In the genomic region with DNA sequence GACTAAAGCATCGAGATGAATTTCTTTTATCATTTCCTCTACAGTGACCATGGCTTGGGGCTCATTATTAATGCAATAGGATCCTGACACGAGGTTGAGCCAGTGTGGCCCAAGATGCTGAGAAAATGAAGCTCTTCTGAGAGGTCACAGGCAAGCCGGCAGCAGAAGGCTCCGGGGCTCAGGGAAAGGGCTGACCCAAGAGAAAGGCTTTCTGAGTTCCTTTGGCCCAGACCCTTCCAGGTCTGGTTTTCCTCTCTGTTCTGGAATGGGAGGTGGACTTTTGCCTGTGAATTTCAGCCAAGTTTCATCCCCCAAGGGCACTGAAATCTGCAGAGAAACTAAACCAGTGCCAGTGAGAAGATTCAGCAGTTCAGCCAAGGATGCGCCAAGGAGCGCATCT, we compare ENCODE assay signal across 29 mouse cellular contexts.
DNase-seq lines count a peak whose midpoint lies in the region; ATAC-seq and TF ChIP-seq lines count a peak whose summit lies in the region.
"Had no signal": no experiment of that assay in that cellular context is flagged by ENCODE, and none has a peak within 500 bp of the region (broad histone marks: within the 10 kb centered on the region; RNA-seq: fewer than 3 reads in every experiment).

No protein-coding gene starts in this region.

- H3K27ac ChIP-seq in intestine, embryonic 14.5 days (ENCODE audit: low read depth) = 0 out of 2 replicates have a peak overlapping the region, but pooled peaks have one; percentile 27
- H3K27ac ChIP-seq in intestine, postnatal 0 days (ENCODE audit: low read depth, low read length) = no peak overlapping the region
- H3K27ac ChIP-seq in kidney, adult 2 months (ENCODE audit: insufficient read depth, low read depth, low read length) = no peak overlapping the region
- H3K27ac ChIP-seq: embryonic facial prominence, embryonic 10.5 days; embryonic facial prominence, embryonic 15.5 days; forebrain, embryonic 12.5 days; heart, embryonic 15.5 days; intestine, embryonic 15.5 days; liver, embryonic 14.5 days; midbrain, embryonic 10.5 days had no signal

- H3K4me2 ChIP-seq in intestine, embryonic 14.5 days (ENCODE audit: low read length) = no peak overlapping the region
- H3K4me2 ChIP-seq in intestine, postnatal 0 days (replicated peaks; ENCODE audit: low read depth) = no peak overlapping the region
- H3K4me2 ChIP-seq: embryonic facial prominence, embryonic 15.5 days; forebrain, embryonic 12.5 days; heart, embryonic 15.5 days; intestine, embryonic 15.5 days had no signal

- H3K4me3 ChIP-seq in intestine, embryonic 14.5 days (ENCODE audit: low read depth, low read length) = no peak overlapping the region
- no peak overlapping the region for H3K4me3 ChIP-seq in intestine, postnatal 0 days (ENCODE audit: low read depth, low read length)
- H3K4me3 ChIP-seq in kidney, adult 2 months (ENCODE audit: insufficient read depth, low read depth, low read length) = no peak overlapping the region
- H3K4me3 ChIP-seq: embryonic facial prominence, embryonic 10.5 days; embryonic facial prominence, embryonic 15.5 days; forebrain, embryonic 12.5 days; heart, embryonic 15.5 days; intestine, embryonic 15.5 days; midbrain, embryonic 10.5 days had no signal

- intact Hi-C loops in left cerebral cortex, postnatal 4 days (cut with DNase I) = no loop called here

- no peak for TF ChIP-seq CTCF in intestine, postnatal 0 days (IDR thresholded peaks at IDR 0.05; ENCODE audit: low read depth)
- no peak for TF ChIP-seq CTCF in kidney, adult 2 months (conservative IDR thresholded peaks at IDR 0.05; ENCODE audit: insufficient read depth, insufficient read length, low read depth, low read length)

- no peaks in the 10 kb centered on the region for H3K36me3 ChIP-seq in intestine, embryonic 14.5 days (ENCODE audit: control insufficient read depth, insufficient read depth, low read length)
- H3K36me3 ChIP-seq in intestine, postnatal 0 days (ENCODE audit: control insufficient read depth, insufficient read depth) = no peaks in the 10 kb centered on the region
- no peaks in the 10 kb centered on the region for H3K36me3 ChIP-seq in kidney, adult 2 months (ENCODE audit: control insufficient read depth, insufficient read depth, low read length)
- H3K36me3 ChIP-seq: embryonic facial prominence, embryonic 10.5 days; embryonic facial prominence, embryonic 15.5 days; forebrain, embryonic 12.5 days; heart, embryonic 15.5 days; intestine, embryonic 15.5 days; midbrain, embryonic 10.5 days had no signal

- no peak for ATAC-seq in intestine, embryonic 14.5 days (replicated peaks; ENCODE audit: low FRiP score, low TSS enrichment, low read depth)
- no peak for ATAC-seq in intestine, postnatal 0 days
- ATAC-seq: forebrain, postnatal 0 days; hindbrain, embryonic 16.5 days; intestine, embryonic 15.5 days; midbrain, embryonic 16.5 days had no signal

- TF ChIP-seq POLR2A in kidney, adult 2 months (IDR thresholded peaks at IDR 0.05; ENCODE audit: low read depth, low read length) = no peak

- WGBS in intestine, embryonic 14.5 days = 87% methylated on average over 6 of the region's 6 CpGs
- WGBS in intestine, postnatal 0 days = 89% methylated on average over 6 of the region's 6 CpGs
- WGBS in kidney, adult 2 months = 82% methylated on average over 6 of the region's 6 CpGs

- H3K4me1 ChIP-seq in intestine, embryonic 14.5 days (replicated peaks; ENCODE audit: control insufficient read depth, insufficient read depth, low read length) = peaks cover 11% of the 10 kb centered on the region; the same call in 1 of the 2 replicates
- H3K4me1 ChIP-seq in intestine, postnatal 0 days (replicated peaks; ENCODE audit: control insufficient read depth, insufficient read depth, low read length) = no peaks in the 10 kb centered on the region
- no peaks in the 10 kb centered on the region for H3K4me1 ChIP-seq in kidney, adult 2 months (ENCODE audit: control insufficient read depth, insufficient read depth, low read length)
- H3K4me1 ChIP-seq: forebrain, embryonic 12.5 days; heart, embryonic 15.5 days; midbrain, embryonic 10.5 days had no signal

- DNase-seq in cerebellum, postnatal 10 days = peak; percentile 8 to 11
- no peak for DNase-seq in cerebellum, adult 18-20 months
- no peak for DNase-seq in intestine, embryonic 14.5 days (ENCODE audit: low spot score)
- DNase-seq in gastrocnemius, postnatal 10 days = peak; percentile 21
- DNase-seq in kidney, adult 2 months = no peak
- DNase-seq in left cerebral cortex, postnatal 4 days = no peak
- DNase-seq: adrenal gland, postnatal 25 days; cerebellum, adult 11-12 months; cerebellum, postnatal 14 days; forebrain, postnatal 0 days; kidney, adult 9 months; kidney, postnatal 14 days; layer of hippocampus, adult 9-11 months; liver; lung, adult 2 months; lung, postnatal 14 days; right cerebral cortex, adult 18-20 months; right cerebral cortex, postnatal 4 days; thymus, postnatal 14 days had no signal

- no peak overlapping the region for H3K9ac ChIP-seq in intestine, embryonic 14.5 days (ENCODE audit: low read length)
- H3K9ac ChIP-seq in intestine, postnatal 0 days (ENCODE audit: low read depth, low read length) = no peak overlapping the region
- H3K9ac ChIP-seq: embryonic facial prominence, embryonic 15.5 days; forebrain, embryonic 12.5 days; forebrain, postnatal 0 days; heart, embryonic 15.5 days; intestine, embryonic 15.5 days; liver, embryonic 14.5 days had no signal

- no peaks in the 10 kb centered on the region for H3K27me3 ChIP-seq in intestine, embryonic 14.5 days (replicated peaks; ENCODE audit: control insufficient read depth, insufficient read depth, low read length)
- no peaks in the 10 kb centered on the region for H3K27me3 ChIP-seq in intestine, postnatal 0 days (replicated peaks; ENCODE audit: control insufficient read depth, insufficient read depth, low read length)
- H3K27me3 ChIP-seq in kidney, adult 2 months (replicated peaks; ENCODE audit: control insufficient read depth, insufficient read depth, low read length) = no peaks in the 10 kb centered on the region
- H3K27me3 ChIP-seq: embryonic facial prominence, embryonic 15.5 days; forebrain, embryonic 12.5 days; heart, embryonic 15.5 days; intestine, embryonic 15.5 days had no signal

- no peaks in the 10 kb centered on the region for H3K9me3 ChIP-seq in intestine, embryonic 14.5 days (ENCODE audit: control insufficient read depth, low read length)
- no peaks in the 10 kb centered on the region for H3K9me3 ChIP-seq in intestine, postnatal 0 days (ENCODE audit: control insufficient read depth)
- H3K9me3 ChIP-seq: embryonic facial prominence, embryonic 10.5 days; embryonic facial prominence, embryonic 15.5 days; forebrain, embryonic 12.5 days; heart, embryonic 15.5 days; intestine, embryonic 15.5 days; midbrain, embryonic 10.5 days had no signal

Comparison
In these comparisons a context has a peak if more than half of its experiments do, and no peak if none do; other contexts are left out.
1. DNase-seq: peak in cerebellum, postnatal 10 days (2 of 2) and gastrocnemius, postnatal 10 days (single experiment); none in cerebellum, adult 18-20 months (0 of 2), intestine, embryonic 14.5 days (single experiment), kidney, adult 2 months (single experiment) and left cerebral cortex, postnatal 4 days (single experiment).